Mouse (Mus musculus): ENCODE measurements around the gene 6030468B19Rik. TPM values are rescaled to one million over a fixed set of nuclear protein-coding genes. Genes with fewer than 3 reads are reported as not detected.

Gene 6030468B19Rik
- polyA plus RNA-seq, 2 experiments: 67.1 to 104 TPM

GRCm38 (mm10) chr11:117826916-117827315 lies 29.5 kb downstream of the 6030468B19Rik start:
- Histone ChIP-seq H3K4me1 (replicated peaks; ENCODE audit: control insufficient read depth in 2 of 2, insufficient read depth in 2 of 2, low read length in 1 of 2) (peaks cover 53 to 74% of the 10 kb centered on the region in 2 experiments), H3K4me2 (ENCODE audit: low read depth) (peak overlapping the region; percentile 90), H3K27ac (no peak overlapping the region; the same call in 1 of the 2 replicates), H3K36me3 (replicated peaks; ENCODE audit: control insufficient read depth, insufficient read depth, low read depth) (peaks cover 23% of the 10 kb centered on the region), H3K9me3 (ENCODE audit: control insufficient read depth, low read length) (no peaks in the 10 kb centered on the region), H3K9ac (replicated peaks) (no peak overlapping the region), H3K27me3 (ENCODE audit: control insufficient read depth, insufficient read depth, low read length) (no peaks in the 10 kb centered on the region), H3K4me3 (ENCODE audit: insufficient read depth in 1 of 2, low read depth in 2 of 2, low read length in 2 of 2) (no peak overlapping the region; a peak in 1 of 4 replicates)
- TF ChIP-seq CTCF (IDR thresholded peaks at IDR 0.05; ENCODE audit: low read depth): no peak
- TF ChIP-seq EP300 (IDR thresholded peaks at IDR 0.05; ENCODE audit: low read depth): no peak
- WGBS (ENCODE audit: insufficient replicate concordance): 77% methylated on average over 8 of the region's 8 CpGs
- no peak for DNase-seq (ENCODE audit: low read depth in 3 of 3, low spot score in 3 of 3)
- ATAC-seq (ENCODE audit: insufficient read depth): no peak

- H3K27me3 ChIP-seq (ENCODE audit: control insufficient read depth, insufficient read depth, low read length): no peaks in the 10 kb centered on the region
- ATAC-seq (ENCODE audit: insufficient read depth) (no peak), DNase-seq (ENCODE audit: low read depth in 3 of 3, low spot score in 3 of 3) (no peak)
- peak overlapping the region; percentile 10; the same call in 1 of the 2 replicates for H3K9ac ChIP-seq (replicated peaks)
- TF ChIP-seq CTCF (IDR thresholded peaks at IDR 0.05; ENCODE audit: low read depth) (no peak), EP300 (IDR thresholded peaks at IDR 0.05; ENCODE audit: low read depth) (no peak)
- no peak overlapping the region for H3K4me3 ChIP-seq (ENCODE audit: insufficient read depth in 1 of 2, low read depth in 2 of 2, low read length in 2 of 2)
- peak overlapping the region; percentile 90 for H3K4me2 ChIP-seq (ENCODE audit: low read depth)
- peak overlapping the region; percentile 6; the same call in 1 of the 2 replicates for H3K27ac ChIP-seq
- WGBS (ENCODE audit: insufficient replicate concordance): 62% methylated on average over 3 of the region's 3 CpGs
- H3K4me1 ChIP-seq (replicated peaks; ENCODE audit: control insufficient read depth in 2 of 2, insufficient read depth in 2 of 2, low read length in 1 of 2): peaks cover 53 to 74% of the 10 kb centered on the region in 2 experiments
- H3K9me3 ChIP-seq (ENCODE audit: control insufficient read depth, low read length): no peaks in the 10 kb centered on the region
- H3K36me3 ChIP-seq (replicated peaks; ENCODE audit: control insufficient read depth, insufficient read depth, low read depth): peaks cover 20% of the 10 kb centered on the region
Observed at GRCm38 (mm10) chr11:117827386-117827785, 29.9 kb downstream of the 6030468B19Rik start.

- peak overlapping the region; percentile 45 for H3K4me2 ChIP-seq (ENCODE audit: low read depth)
- H3K9ac ChIP-seq (replicated peaks): no peak overlapping the region; the same call in 1 of the 2 replicates
- no peaks in the 10 kb centered on the region for H3K9me3 ChIP-seq (ENCODE audit: control insufficient read depth, low read length)
- WGBS (ENCODE audit: insufficient replicate concordance): 44% methylated on average over 18 of the region's 18 CpGs
- peaks cover 53 to 75% of the 10 kb centered on the region in 2 experiments for H3K4me1 ChIP-seq (replicated peaks; ENCODE audit: control insufficient read depth in 2 of 2, insufficient read depth in 2 of 2, low read length in 1 of 2)
- no peaks in the 10 kb centered on the region for H3K27me3 ChIP-seq (ENCODE audit: control insufficient read depth, insufficient read depth, low read length)
- peaks cover 10% of the 10 kb centered on the region for H3K36me3 ChIP-seq (replicated peaks; ENCODE audit: control insufficient read depth, insufficient read depth, low read depth)
- TF ChIP-seq EP300 (IDR thresholded peaks at IDR 0.05; ENCODE audit: low read depth): no peak
- no peak for TF ChIP-seq CTCF (IDR thresholded peaks at IDR 0.05; ENCODE audit: low read depth)
- H3K27ac ChIP-seq: peak overlapping the region; percentile 79
- no peak for ATAC-seq (ENCODE audit: insufficient read depth)
- DNase-seq (ENCODE audit: low read depth in 3 of 3, low spot score in 3 of 3): no peak
- H3K4me3 ChIP-seq (ENCODE audit: insufficient read depth in 1 of 2, low read depth in 2 of 2, low read length in 2 of 2): no peak overlapping the region
Observed at GRCm38 (mm10) chr11:117828149-117828887, 30.9 kb downstream of the 6030468B19Rik start.

DNA sequence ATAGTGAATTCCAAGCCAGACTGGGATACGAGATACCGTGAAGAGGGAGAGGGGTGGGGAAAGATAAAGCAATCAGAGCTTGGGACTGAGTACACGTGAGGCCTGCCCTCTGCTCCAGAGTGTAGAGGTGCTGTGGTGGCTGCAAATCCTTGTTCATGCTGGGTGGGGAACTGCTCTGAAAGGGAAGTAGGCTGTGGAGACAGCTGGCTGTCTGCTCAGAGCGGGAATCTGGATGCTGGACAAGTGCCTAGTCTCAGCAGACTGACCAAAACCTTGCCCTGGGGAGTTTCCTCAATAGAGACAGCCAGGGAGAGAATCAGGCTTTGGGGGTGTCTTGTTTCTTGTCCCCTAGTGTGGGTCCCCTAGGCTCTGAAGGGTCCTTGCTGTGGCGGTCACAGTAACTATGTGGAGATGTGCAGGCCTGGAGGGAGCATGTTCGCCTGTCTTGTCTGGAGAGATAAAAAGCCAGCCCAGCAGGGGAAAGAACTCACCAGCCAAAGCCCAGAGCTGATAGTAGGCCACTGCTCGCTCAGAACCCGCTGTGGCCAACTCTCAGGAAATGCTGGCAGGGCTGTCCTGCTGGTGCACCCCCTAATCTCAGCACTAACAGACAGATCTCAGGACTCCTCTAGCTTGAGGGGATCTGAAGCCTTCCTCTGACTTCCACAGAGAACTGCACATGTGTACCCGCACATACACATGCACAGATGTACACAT lies 31.6 kb downstream of the 6030468B19Rik start:
- H3K4me3 ChIP-seq (ENCODE audit: insufficient read depth in 1 of 2, low read depth in 2 of 2, low read length in 2 of 2): no peak overlapping the region
- DNase-seq (ENCODE audit: low read depth in 3 of 3, low spot score in 3 of 3) (no peak), ATAC-seq (ENCODE audit: insufficient read depth) (peak; percentile 32; the same call in 1 of the 2 replicates)
- peak overlapping the region; percentile 79 for H3K27ac ChIP-seq
- WGBS (ENCODE audit: insufficient replicate concordance): 7% methylated on average over 9 of the region's 9 CpGs
- H3K4me2 ChIP-seq (ENCODE audit: low read depth): peak overlapping the region; percentile 45
- TF ChIP-seq CTCF (IDR thresholded peaks at IDR 0.05; ENCODE audit: low read depth): no peak
- TF ChIP-seq EP300 (IDR thresholded peaks at IDR 0.05; ENCODE audit: low read depth): peak; percentile 33
- peaks cover 48 to 72% of the 10 kb centered on the region in 2 experiments for H3K4me1 ChIP-seq (replicated peaks; ENCODE audit: control insufficient read depth in 2 of 2, insufficient read depth in 2 of 2, low read length in 1 of 2)
- no peaks in the 10 kb centered on the region for H3K9me3 ChIP-seq (ENCODE audit: control insufficient read depth, low read length)
- peaks cover 3% of the 10 kb centered on the region for H3K36me3 ChIP-seq (replicated peaks; ENCODE audit: control insufficient read depth, insufficient read depth, low read depth)
- H3K27me3 ChIP-seq (ENCODE audit: control insufficient read depth, insufficient read depth, low read length): no peaks in the 10 kb centered on the region
- peak overlapping the region; percentile 28 for H3K9ac ChIP-seq (replicated peaks)

Measured in liver, embryonic 14.5 days (tissue).